Mouse (Mus musculus) heart, postnatal 14 days (tissue): ENCODE results near the gene 4933428G20Rik. TPM values are rescaled to one million over a fixed set of nuclear protein-coding genes. Genes with fewer than 3 reads are reported as not detected.

ENCODE experiments used
- DNase-seq, 2 experiments: peaks; one replicate each; pipeline ENCODE4 v3.0.0; 2021 to 2022
- intact Hi-C: fragments of 180-260 bp; cut with DNase I; formaldehyde crosslinking; loops from one replicate; pipeline ENCODE4 v1.15.1; 2025
- total RNA-seq, 2 experiments: library from RNA; stranded (reverse); gene quantifications; 2 replicates each; pipeline ENCODE4 v1.2.3; 2021

The 4933428G20Rik gene
- total RNA-seq, 2 experiments from 2014 or later, result not detected

DNA sequence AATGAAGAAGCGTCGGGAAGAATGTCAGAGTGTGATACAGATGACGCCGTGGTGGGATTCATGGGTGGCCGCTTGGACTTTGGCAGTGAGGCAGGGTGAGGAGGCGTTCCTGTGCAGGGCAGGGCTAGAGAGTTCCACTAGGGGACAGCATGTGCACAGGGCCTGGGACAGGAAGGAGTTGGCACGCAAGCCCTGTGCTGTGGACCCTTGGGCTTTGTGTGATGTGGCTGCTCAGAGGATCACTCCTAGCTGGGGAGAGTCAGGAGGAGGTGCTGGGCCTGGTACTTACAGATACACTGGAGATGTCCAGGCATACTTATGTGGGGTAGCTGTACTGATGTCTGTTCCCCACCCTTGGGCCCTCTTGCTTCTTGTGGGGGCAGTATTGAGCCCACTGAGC lies 30.3 kb downstream of the 4933428G20Rik start:
- intact Hi-C loops, result loop anchor here (1.0 to 5.0 kb wide), 4 partner anchors 19 to 108 kb away; partner anchors contain the start of gene Socs7
- no peak for DNase-seq

DNA sequence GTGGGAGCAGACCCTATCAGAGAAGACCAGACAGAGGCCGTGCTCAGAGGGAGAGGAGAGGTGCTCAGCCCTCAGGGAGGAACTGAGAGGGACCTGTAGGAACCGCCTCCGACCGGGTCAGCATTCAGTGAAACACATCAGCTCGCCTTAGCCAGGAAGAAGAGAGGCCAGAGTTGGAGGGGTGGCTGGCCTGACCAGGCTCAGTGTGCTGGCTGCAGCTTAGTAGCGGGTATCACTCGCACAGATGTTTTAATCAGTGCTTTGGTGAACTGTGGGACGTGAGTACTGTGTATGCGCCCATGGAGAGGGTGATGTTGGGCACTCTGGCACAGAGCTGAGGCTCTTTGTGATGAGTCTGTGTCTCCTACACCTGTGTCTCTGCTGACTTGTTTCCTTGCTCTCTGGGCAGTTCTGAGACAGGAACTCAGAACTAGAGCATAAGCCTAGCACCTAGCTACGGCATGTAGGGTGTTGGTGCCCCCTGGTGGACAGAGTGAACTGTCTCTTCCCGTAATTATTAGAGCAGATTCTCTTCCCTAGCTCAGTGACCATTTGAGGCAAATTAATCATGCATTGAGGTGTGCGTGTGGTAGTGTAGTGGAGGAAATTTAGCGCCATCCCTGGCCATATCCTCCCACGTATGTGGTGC lies 31.4 kb downstream of the 4933428G20Rik start:
- intact Hi-C loops, result loop anchor here (1.0 to 5.0 kb wide), 4 partner anchors 18 to 106 kb away; partner anchors contain the start of gene Socs7
- peak; percentile 86 to 93 for DNase-seq

DNA sequence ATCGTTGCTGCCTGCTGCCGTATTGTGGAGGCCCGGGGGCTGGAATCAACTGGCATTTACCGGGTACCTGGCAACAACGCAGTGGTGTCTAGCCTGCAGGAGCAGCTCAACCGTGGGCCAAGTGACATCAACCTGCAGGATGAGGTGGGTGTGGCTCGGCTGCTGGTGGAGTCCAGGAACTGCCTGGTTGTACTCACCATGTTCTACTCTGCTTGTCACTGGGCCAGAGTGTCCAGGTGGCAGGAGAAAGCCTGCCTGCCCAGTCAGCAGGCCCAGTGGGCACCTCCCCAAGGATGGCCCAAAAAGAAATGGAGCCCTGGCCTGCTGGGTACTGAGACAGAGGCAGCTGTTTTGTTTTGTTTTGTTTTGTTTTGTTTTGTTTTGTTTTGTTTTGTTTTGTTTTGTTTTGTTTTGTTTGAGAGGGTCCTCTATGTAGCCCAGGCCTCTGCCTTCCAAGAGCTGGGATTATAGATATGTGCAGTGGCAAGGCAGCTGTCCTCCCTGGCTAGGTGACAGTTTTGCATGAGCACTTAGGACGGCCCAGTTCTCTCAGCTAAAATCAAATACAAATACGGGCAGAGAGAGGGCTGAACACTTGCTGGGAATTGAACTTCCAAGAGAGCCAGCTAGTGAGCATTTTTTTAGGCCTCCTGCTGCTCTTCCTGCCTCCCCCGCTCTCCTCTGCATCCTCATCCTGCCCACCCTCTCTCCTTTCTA lies 33.5 kb downstream of the 4933428G20Rik start:
- intact Hi-C loops, result loop anchor here (5.0 kb wide), 1 partner anchor 104 kb away; the partner anchor contains the start of gene Socs7

DNA sequence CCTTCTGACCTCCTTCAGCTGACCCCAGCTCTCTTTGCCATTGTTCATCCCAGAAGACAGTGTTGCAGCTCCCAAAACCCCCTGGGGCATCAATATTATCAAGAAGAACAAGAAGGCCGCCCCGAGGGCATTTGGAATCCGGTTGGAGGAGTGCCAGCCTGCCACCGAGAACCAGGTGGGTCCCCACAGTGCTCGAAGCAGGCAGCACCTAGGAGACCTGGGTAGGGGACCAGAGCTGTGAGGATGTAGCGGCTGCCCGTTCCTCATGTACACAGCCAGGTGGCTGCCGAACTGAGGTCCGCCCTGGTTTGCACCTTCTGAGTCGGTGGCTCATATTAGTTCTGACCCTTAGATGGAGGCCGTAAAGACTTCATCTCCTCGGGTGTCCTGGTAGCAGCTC lies 34.2 kb downstream of the 4933428G20Rik start:
- no peak for DNase-seq
- intact Hi-C loops, result loop anchor here (5.0 kb wide), 1 partner anchor 104 kb away; the partner anchor contains the start of gene Socs7

More for the DNA sequence above, 33.5 kb downstream of the 4933428G20Rik start:
- DNase-seq, result no peak

DNA sequence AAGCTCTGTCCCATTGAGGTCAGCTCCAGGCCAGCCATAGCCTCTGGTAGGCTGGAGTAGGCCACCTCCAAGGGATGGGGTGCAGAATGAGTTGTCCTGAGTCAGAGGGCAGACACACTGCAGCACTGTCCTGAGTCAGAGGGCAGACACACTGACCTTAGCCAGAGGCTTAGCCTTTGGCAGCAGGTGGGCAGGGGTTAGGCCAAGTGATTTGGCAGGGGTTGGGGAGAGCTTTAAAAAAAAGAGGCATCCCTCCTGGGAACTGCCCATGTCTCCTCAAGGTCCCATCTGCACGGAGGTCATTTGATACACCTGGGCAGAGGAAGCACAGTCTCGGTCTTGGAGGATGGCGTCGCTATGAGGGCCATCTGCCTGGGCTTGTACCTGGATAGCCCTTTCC lies 36.1 kb downstream of the 4933428G20Rik start:
- DNase-seq, result no peak
- intact Hi-C loops, result no loop called here

DNA sequence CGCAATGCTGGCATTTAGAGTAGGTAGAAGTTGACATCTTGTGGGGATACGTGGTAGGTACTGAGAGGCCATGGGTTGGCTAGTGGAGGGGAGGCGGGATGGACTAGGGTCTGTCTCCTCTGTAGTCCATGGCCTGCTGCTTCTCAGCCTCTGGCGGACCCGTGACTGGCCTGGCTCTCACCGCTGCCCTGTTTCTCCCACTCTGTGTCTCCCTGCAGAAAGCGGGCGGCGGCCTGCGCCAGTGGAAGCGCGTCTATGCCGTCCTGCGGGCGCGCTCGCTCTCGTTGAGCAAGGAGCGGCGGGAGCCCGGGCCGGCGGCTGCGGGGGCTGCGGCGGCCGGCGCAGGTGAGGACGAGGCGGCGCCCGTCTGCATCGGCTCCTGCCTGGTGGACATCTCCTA lies 37.0 kb downstream of the 4933428G20Rik start:
- intact Hi-C loops, result no loop called here
- no peak for DNase-seq

DNA sequence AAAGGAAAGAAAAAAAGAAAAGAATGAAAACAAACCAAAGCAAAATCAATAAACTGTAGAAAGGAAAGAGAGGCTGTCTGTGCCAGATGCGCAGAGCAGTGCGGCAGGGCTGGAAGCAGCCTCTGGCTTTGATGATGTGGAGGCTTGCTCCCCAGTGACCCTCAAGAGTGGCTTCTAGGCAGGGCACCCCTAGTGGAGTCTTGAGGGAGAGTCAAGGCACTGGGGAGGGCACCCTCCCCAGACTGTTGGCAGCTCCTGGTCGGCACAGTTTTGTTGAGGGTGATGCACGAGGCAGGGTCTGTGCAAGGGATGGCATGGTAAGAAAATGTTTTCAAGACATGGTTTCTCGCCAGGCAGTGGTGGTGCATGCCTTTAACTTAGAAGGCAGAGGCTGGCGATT lies 37.6 kb downstream of the 4933428G20Rik start:
- no peak for DNase-seq
- intact Hi-C loops, result no loop called here

DNA sequence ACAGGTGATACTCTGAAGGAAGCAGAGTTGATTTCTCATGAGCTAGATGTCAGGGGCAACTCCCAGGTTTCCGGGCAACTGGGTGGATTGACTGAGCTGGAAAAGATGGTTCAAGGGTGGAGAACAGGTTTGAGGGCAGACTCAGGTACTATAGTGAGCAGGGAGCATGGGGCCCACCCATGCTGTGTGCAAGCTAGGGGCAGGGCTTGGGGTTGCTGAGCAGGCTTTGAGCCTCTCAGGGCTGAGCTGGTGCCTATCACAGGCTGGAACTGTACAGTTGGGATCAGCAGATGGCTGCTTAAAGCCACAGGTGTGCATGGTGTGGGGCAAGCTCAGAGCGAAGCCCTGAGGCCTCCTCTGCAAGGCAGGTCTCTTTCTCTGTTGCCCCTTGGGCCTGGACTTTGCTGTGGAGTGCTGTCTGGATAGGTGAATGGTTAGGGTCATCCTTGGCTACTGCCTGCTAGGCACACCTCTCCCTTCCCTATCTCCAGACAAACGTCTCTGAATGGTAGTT lies 38.8 kb downstream of the 4933428G20Rik start:
- no peak for DNase-seq
- intact Hi-C loops, result no loop called here

DNA sequence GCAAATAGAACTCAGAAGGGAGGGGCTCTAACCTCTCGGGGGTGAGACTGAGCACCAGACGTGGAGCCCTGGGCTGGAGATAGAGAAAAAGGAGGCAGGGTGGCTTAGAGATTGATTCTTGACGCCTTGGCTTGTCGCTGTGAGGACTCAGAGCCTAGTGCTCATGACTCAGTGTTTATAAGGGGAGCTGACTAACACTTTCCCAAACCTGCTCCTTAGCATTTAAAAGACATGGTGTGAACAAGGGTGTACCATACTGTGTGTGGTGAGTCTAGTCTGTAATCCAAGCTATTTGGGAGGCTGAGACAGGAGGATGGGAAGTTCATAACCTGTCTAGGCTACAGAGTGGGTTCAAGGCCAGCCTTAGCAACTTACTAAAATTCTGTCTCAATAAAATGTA lies 43.0 kb downstream of the 4933428G20Rik start:
- intact Hi-C loops, result no loop called here
- DNase-seq, result no peak

DNA sequence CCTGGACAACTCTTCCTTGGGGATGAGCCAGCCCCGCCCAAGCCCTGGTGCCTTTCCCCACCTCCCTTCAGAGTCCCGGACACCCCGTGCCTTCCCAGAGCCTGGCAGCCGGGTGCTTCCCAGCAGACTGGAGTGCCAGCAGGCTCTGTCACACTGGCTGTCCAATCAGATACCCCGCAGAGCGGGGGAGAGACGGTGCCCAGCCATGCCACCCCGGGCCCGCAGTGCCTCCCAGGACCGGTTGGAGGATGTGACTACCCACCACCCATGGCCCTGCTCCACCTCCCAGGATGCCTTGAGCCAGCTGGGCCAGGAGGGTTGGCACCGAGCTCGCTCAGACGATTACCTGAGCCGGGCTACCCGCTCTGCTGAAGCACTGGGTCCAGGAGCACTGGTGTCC lies 48.5 kb downstream of the 4933428G20Rik start:
- peak; percentile 41 to 47 for DNase-seq
- intact Hi-C loops, result loop anchor here (2.0 kb wide), 2 partner anchors 17 to 19 kb away; no protein-coding TSS in a partner anchor

DNA sequence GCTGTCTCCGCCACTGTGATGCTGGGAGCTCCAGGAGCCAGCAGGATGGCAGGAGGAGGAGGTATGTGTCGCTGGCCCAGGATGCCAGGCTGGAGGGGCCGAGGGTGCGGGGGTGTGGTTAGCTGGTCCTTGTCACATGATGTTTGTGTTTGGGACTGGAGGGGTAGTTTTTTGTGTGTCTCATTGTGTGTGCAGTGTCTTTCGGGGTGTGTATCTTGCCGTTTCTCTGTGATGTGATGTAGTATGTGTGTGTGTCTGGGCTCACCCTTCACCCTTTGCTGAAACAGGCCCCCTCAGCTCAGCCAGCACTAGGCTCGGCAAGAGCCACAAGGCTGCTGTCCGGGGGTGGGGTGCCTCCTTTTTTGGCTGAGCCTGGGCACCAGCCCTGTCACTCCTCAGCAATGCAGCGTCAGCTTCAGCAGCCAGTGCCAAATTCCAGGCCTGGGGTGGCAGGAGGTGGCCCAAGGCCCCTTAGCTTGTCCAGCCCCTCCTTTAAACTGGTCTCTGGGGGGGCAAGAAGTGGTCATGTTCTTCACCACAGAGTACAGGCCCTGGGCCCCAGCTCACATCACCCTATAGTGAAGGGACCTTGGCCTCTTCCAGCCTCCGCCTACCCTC lies 49.7 kb downstream of the 4933428G20Rik start:
- intact Hi-C loops, result loop anchor here (2.0 kb wide), 2 partner anchors 18 kb away; no protein-coding TSS in a partner anchor
- peak in 1 of 2 experiments; percentile 66 for DNase-seq

DNA sequence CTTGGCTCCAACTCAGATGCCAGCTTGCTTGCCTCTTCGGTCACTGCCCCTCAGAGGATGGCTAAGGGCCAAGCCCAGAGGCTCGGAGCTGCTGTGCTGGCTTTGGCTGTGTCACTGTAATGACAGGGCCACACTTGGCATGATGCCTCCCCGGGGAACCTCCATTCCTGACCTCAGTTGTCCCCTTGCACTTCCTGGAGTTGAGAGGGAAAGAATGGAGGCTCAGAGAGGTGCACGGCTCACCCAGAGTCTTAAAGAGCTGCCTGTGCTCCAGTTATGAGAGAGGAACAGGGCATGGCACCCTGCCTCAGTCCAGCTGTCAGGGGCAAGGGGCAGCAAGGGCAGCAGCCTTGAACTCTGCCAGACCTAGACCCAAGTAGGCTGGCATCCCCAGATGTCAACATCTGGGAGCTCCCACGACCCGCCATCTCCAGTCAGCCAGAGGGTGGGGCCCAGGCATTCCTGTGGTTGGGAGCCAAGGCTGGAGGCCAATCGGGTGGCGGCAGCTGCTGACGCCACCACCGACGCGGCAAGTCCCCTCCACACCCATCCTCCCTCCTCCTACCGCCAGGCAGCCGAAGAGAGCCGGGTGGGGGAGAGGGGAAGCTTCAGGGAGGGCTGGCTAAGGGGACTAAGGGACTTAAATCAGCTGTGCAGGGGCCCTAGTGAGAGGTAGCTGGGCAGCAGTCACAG lies 50.4 kb downstream of the 4933428G20Rik start:
- intact Hi-C loops, result loop anchor here (2.0 kb wide), 2 partner anchors 17 to 19 kb away; no protein-coding TSS in a partner anchor

DNA sequence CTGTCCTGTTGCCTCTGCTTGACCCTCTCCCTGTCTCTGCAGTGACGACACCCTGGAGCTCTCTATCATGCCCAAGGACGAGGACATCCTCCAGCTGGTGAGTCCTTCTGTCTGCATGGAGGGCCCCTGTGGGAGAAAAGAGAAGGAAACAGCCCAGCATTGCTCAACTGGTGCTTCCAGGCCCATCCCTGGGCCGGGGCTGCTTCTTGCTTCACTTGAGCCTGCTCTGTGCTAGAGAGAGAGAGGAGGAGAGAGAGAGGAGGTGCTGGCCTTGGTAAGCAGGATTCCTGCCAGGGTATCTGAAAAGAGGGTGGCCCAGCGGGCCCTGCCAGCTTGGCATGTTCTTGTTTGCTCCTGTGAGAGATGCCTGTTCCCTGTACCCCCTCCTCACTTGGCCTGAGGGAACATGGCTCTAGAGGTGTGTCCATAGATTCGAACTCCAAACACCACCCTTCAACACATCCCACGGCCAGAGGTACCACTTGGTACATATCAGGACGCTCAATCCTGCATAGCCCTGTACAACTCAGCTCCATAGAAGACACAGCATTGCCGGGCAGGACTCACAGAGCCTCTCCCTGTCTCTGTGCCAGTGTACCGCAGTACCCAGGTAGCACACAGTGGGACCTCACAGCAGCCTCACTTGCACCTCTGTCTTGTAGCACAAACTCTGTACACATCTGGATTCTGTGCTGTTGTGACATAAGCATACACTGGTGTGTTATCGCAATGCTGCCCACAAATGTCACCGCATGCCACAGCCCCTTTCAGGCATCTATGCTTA lies 51.3 kb downstream of the 4933428G20Rik start:
- no peak for DNase-seq
- intact Hi-C loops, result no loop called here

More for the DNA sequence above, 50.4 kb downstream of the 4933428G20Rik start:
- DNase-seq, result peak; percentile 84 to 85

DNA sequence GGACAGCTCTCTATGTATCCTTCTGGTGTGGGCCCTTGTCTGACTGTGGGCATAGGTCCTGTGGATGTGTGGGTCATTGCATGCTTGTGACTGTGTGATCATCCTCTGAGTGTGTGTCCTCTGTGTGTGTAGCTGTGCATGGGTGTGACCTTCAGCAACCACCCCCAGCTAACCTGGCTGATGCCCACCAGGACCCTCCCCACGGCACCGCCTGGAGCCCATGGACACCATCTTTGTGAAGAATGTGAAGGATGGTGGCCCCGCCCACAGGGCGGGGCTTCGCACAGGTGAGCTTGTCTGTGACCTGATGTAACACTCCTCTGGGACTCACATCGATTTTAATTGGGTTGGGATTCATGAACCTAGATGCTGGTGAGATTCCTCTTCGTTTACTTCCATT lies 52.2 kb downstream of the 4933428G20Rik start:
- intact Hi-C loops, result no loop called here

DNA sequence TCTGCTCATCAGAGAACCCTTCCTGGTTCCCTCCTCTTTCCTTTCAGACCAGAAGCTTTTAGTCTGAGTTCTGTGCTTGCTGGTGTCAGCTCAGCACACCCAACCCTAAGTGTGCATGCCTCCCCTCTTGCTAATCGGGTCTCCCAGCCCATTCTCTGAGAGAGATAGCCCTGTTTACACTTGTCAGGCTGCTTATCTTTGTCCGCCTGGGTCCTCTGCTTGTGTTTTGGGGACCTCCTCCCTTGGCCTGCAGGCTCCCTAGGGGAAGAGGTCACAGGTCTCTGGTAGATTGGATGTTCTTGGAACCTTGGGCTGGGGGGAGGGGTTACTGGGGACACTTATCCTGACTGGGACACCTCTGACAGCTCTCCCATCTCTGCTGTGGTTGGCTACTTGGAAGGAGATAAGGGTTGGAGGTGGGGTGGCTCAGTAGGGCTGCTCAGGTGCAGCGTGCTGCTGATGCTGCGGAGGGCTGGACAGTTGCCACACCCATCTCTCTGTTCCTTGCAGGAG lies 54.1 kb downstream of the 4933428G20Rik start:
- intact Hi-C loops, result no loop called here
- DNase-seq, result no peak

More for the DNA sequence above, 52.2 kb downstream of the 4933428G20Rik start:
- DNase-seq, result no peak

DNA sequence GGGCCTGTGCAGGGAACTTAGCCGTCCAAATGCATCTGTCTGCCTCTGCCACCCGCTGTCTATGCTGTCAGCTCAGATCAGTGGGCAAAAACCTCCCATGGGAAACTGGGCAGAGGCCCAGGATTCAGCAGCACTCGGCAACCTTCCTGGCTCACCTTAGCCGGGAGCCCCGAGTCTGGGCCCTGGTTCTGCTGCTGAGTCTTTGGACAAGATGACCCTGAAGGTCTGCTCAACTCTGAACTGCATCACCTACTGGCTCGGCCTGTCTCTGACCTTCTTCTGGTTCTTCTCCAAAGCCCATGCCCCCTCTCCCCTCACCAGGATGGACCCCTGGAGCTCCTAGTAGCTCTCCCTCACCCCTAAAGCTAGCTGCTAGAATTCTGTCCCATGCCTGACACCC lies 54.5 kb downstream of the 4933428G20Rik start:
- intact Hi-C loops, result no loop called here
- no peak for DNase-seq

DNA sequence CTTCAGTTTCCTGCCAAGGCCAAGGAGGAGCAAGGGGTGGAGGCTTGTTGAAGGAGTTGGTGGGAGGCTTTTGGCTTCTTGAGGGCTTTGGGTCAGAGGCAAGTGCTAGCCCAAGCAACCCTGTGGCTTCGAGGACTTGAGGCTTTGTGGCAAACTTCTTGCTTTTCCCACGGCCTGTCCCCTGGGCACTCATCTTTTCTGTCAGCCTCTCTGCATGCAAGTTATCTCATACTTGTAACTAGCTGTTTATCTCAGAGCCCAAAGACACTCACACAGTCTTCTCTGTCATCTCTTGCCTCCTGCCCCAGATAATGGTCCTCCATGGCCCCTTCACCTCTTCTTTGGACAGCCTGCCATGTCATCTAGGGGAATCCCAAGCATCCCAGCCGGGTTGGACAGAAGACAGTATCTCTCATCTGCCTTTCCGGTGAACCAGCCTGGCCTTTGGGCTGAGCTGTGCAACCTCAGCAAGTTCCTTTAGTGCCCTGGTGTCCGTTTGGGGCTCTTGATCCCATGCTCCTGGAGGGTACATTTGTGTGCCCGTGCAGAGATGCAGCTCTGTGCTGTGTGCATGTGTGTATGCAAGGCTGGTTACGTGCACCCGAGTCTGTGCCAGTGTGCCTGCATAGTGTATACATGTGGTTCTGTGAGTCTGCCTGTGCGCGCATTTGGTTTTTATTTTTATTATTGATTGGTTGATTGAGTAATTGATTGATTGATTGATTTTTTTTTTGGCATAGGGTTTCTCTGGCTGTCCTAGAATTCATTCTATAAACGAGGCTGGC lies 57.1 kb downstream of the 4933428G20Rik start:
- no peak for DNase-seq
- intact Hi-C loops, result no loop called here

DNA sequence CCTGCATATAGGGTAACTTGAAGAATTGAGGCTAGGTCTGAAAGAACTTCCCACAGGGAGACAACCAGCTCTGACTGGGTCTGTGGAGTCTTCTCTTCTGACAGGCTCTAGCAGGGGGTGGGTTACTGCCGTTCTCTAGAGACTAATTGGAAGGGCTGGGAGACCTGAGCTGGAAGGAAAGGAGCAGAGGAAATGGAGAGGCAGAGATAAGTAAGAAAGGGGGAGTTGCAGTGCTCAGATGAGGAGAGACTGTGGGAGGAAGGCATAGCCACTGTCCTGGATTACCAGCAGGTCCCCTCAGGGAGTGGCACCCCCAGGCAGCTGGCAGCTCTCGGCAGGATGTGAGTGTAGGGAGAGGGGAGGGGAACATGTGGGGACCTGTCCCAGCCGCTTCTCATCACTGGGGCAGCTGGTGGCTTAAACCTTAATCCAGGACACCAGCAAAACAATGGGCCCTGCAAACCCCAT lies 58.4 kb downstream of the 4933428G20Rik start:
- intact Hi-C loops, result no loop called here
- DNase-seq, result peak in 1 of 2 experiments; percentile 43
